18 mouse cellular contexts compared by ENCODE assay signal in genomic region chr13:109746492-109746891, GRCm38 (mm10).
DNase-seq lines count a peak whose midpoint lies in the region; TF ChIP-seq lines count a peak whose summit lies in the region.
"Had no signal": no experiment of that assay in that cellular context is flagged by ENCODE, and none has a peak within 500 bp of the region (broad histone marks: within the 10 kb centered on the region; RNA-seq: fewer than 3 reads in every experiment).

No protein-coding gene starts in this region.

- intact Hi-C loops in left cerebral cortex, adult 2 months (cut with DNase I) = no loop called here

- no peak overlapping the region for H3K4me3 ChIP-seq in left cerebral cortex, adult 2 months
- H3K4me3 ChIP-seq: embryonic facial prominence, embryonic 10.5 days; embryonic facial prominence, embryonic 12.5 days; forebrain, embryonic 13.5 days; forebrain, embryonic 15.5 days had no signal

- no peak for DNase-seq in left cerebral cortex, adult 2 months (ENCODE audit: extremely low spot score in 1 of 2, low spot score in 2 of 2)
- no peak for DNase-seq in left cerebral cortex, adult 11 months (ENCODE audit: low spot score)
- DNase-seq in brain, adult 2 months (ENCODE audit: low read depth, low spot score) = peak; percentile 57
- peak; percentile 41 for DNase-seq in telencephalon, adult 2 months (ENCODE audit: low read depth, low spot score)
- no peak for DNase-seq in heart, postnatal 4 days
- DNase-seq: adrenal gland, adult 2 months; adrenal gland, postnatal 10 days; adrenal gland, postnatal 25 days; cerebellum, adult 11-12 months; cerebellum, adult 2 months; cerebellum, adult 9-10 months; cerebellum, postnatal 10 days; cerebellum, postnatal 25 days; forebrain, postnatal 0 days had no signal

- peak overlapping the region; percentile 44; the same call in 1 of the 2 replicates for H3K27ac ChIP-seq in left cerebral cortex, adult 2 months
- H3K27ac ChIP-seq: embryonic facial prominence, embryonic 10.5 days; embryonic facial prominence, embryonic 12.5 days; forebrain, embryonic 13.5 days; forebrain, embryonic 15.5 days had no signal

- no peak for TF ChIP-seq CTCF in left cerebral cortex, adult 2 months (IDR thresholded peaks at IDR 0.05)

Comparison
In these comparisons a context has a peak if more than half of its experiments do, and no peak if none do; other contexts are left out.
1. DNase-seq: peak in brain, adult 2 months (single experiment) and telencephalon, adult 2 months (single experiment); none in left cerebral cortex, adult 2 months (0 of 2), left cerebral cortex, adult 11 months (single experiment) and heart, postnatal 4 days (single experiment).